Mouse (Mus musculus) midbrain, embryonic 14.5 days (tissue): ENCODE results near the gene Nek1. TPM values are rescaled to one million over a fixed set of nuclear protein-coding genes. Genes with fewer than 3 reads are reported as not detected.

Source experiments
- ATAC-seq: fragments of 200-750 bp; cut with Nextera tagmentation; 2 replicates; pipeline ENCODE4 v1.8.0; 2017; ENCODE audit warnings: moderate number of reproducible peaks, moderate library complexity; ENCODE audit not compliant: low FRiP score, low TSS enrichment
- DNase-seq: peaks from one replicate; pipeline ENCODE4 v3.0.0-alpha.2; 2015
- H3K27ac ChIP-seq: fragments of 300-500 bp; sonication (generic); replicated peaks from 2 replicates; pipeline ENCODE4 v1.5.1; 2014; ENCODE audit warnings: mild to moderate bottlenecking, low read depth, low read length, moderate library complexity
- H3K27me3 ChIP-seq: fragments of 300-500 bp; sonication (generic); 2 replicates; pipeline ENCODE4 v1.6.1; 2014; ENCODE audit warnings: low read length, control low read depth, mixed read lengths; ENCODE audit not compliant: control insufficient read depth, insufficient read depth
- H3K36me3 ChIP-seq: fragments of 300-500 bp; sonication (generic); 2 replicates; pipeline ENCODE4 v1.6.1; 2014; ENCODE audit warnings: low read length, control low read depth; ENCODE audit not compliant: control insufficient read depth, insufficient read depth
- H3K4me1 ChIP-seq: fragments of 300-500 bp; sonication (generic); 2 replicates; pipeline ENCODE4 v1.6.1; 2014; ENCODE audit warnings: mild to moderate bottlenecking, antibody characterized with exemption, low read length, control low read depth; ENCODE audit not compliant: control insufficient read depth, insufficient read depth
- H3K4me2 ChIP-seq: fragments of 300-500 bp; sonication (generic); 2 replicates; pipeline ENCODE4 v1.6.1; 2014; ENCODE audit warnings: mild to moderate bottlenecking, low read length, moderate library complexity
- H3K4me3 ChIP-seq: fragments of 300-500 bp; sonication (generic); replicated peaks from 2 replicates; pipeline ENCODE4 v1.5.1; 2014; ENCODE audit warnings: low read depth, low read length
- H3K9ac ChIP-seq: fragments of 300-500 bp; sonication (generic); replicated peaks from 2 replicates; pipeline ENCODE4 v1.6.1; 2014; ENCODE audit warnings: mild to moderate bottlenecking, low read length, moderate library complexity
- H3K9me3 ChIP-seq: fragments of 300-500 bp; sonication (generic); 2 replicates; pipeline ENCODE4 v1.6.1; 2016; ENCODE audit warnings: low read length, control low read depth, mixed read lengths; ENCODE audit not compliant: control insufficient read depth
- WGBS: fragments of 180-500 bp; shearing (Covaris S2); extraction: QIAGEN DNeasy Blood & Tissue Kit; methylation state at CpG from one replicate; pipeline ENCODE4 v1.1.7; 2014; 5-methylcytosine and 5-hydroxymethylcytosine counted together
- polyA plus RNA-seq: library from polyadenylated mRNA; unstranded; fragments of >200 nt; fragmentation: Nextera tagmentation; extraction: Ambion mirVana; gene quantifications from 2 replicates; pipeline ENCODE4 v1.2.1, GENCODE M21; 2014

Nek1 gene
- polyA plus RNA-seq, 1 experiment from 2014 or later, result 28.3 TPM

DNA sequence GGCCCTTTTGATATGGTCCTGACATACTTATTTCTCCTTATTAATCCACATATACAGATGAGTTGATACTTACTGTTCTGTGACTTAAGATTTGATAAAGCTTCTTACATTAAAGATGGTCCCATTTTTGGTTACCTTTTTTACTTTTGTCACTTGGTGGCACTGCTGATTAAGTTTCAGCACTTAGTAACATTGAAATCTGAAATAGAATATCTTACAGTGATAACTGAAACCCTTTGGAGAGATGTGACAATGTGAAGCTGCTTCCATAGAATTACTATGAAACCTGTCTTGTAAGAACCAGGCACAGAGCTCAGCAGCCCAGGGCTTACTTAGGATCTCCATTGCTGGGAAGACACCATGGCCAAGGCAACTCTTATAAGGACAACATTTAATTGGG lies 82.1 kb downstream of the Nek1 start:
- ATAC-seq, result no peak
- peaks cover 15% of the 10 kb centered on the region for H3K36me3 ChIP-seq
- peak; percentile 76 for DNase-seq
- H3K4me2 ChIP-seq, result no peak overlapping the region
- H3K9ac ChIP-seq, result no peak overlapping the region
- H3K4me3 ChIP-seq, result no peak overlapping the region
- H3K27ac ChIP-seq, result no peak overlapping the region
- H3K9me3 ChIP-seq, result no peaks in the 10 kb centered on the region; the same call in 1 of the 2 replicates
- no peaks in the 10 kb centered on the region for H3K27me3 ChIP-seq
- H3K4me1 ChIP-seq, result no peaks in the 10 kb centered on the region

DNA sequence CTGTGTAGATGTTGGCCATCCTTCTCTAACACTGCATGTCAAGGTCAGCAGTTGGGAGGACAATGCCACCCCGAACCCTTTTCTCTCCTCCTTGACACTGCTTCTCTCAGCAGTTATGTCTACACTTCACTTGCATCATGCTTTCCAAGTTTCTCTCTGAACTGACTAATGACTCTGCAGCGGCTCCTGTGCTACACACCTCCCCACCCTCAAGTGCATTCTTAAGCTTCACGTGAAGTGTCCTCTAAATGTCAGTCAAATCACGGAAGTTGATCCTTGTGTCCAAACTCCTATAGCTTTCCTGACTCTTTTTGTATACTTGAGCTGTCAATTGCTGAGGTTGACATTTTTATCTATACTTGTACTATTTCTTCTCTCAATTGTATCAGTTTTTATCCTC lies 117.5 kb downstream of the Nek1 start:
- no peak for ATAC-seq
- 0 out of 2 replicates have a peak, but pooled peaks cover 3% of the 10 kb centered on the region for H3K36me3 ChIP-seq
- H3K27ac ChIP-seq, result no peak overlapping the region
- H3K9me3 ChIP-seq, result no peaks in the 10 kb centered on the region
- no peaks in the 10 kb centered on the region for H3K27me3 ChIP-seq
- no peak overlapping the region for H3K4me3 ChIP-seq
- H3K9ac ChIP-seq, result no peak overlapping the region
- no peak for DNase-seq
- 95% methylated on average over 4 of the region's 4 CpGs for WGBS
- H3K4me1 ChIP-seq, result no peaks in the 10 kb centered on the region
- no peak overlapping the region for H3K4me2 ChIP-seq

DNA sequence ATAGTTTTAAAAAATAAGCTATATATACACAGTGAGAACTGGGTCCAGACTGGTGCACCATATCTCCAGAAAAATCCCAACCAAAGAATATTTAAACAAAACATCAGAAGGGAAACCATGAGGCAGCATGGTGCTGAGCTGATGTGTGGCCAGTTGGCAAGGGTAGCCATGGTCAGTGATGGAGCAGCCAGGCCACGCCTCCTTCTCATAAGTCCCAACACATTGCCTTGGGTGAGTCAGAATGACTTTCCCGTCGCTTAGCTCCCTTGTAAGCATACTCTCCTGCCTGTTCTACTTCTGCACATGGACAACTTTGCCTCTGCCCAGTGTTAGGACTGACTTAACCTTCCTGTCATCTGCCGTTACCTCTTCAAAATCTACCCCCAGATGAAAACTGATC lies 118.9 kb downstream of the Nek1 start:
- H3K4me2 ChIP-seq, result no peak overlapping the region
- H3K9ac ChIP-seq, result no peak overlapping the region
- 91% methylated on average over 4 of the region's 4 CpGs for WGBS
- H3K4me1 ChIP-seq, result no peaks in the 10 kb centered on the region
- ATAC-seq, result no peak
- 0 out of 2 replicates have a peak, but pooled peaks cover 3% of the 10 kb centered on the region for H3K36me3 ChIP-seq
- H3K9me3 ChIP-seq, result no peaks in the 10 kb centered on the region
- H3K4me3 ChIP-seq, result no peak overlapping the region
- H3K27ac ChIP-seq, result no peak overlapping the region
- H3K27me3 ChIP-seq, result no peaks in the 10 kb centered on the region
- DNase-seq, result no peak

DNA sequence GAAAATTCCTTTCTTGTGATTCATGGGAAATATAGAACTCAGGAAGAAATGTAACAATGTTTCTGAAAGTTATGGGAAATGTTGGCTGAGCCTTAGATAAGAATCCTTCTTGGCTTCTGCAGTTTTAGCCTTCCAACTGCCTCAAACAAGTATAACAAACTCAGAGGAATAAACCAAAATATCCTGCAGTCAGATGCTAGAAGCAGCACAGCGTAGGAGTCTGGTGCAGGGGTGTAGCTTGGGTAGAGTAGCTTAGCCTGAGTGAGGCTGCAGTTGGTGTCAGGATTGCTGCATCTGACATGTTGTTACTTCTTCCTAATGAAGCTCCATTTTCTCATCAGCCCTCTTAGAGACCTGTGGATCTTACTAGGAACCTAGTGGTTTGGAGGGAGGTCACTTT lies 128.6 kb downstream of the Nek1 start:
- no peak for DNase-seq
- Histone ChIP-seq H3K4me3 (no peak overlapping the region), H3K4me1 (no peaks in the 10 kb centered on the region), H3K9me3 (no peaks in the 10 kb centered on the region), H3K36me3 (peaks cover 15% of the 10 kb centered on the region; the same call in 1 of the 2 replicates), H3K4me2 (no peak overlapping the region), H3K9ac (no peak overlapping the region), H3K27ac (no peak overlapping the region), H3K27me3 (no peaks in the 10 kb centered on the region)
- 100% methylated on average over 1 of the region's 1 CpGs for WGBS
- no peak for ATAC-seq

DNA sequence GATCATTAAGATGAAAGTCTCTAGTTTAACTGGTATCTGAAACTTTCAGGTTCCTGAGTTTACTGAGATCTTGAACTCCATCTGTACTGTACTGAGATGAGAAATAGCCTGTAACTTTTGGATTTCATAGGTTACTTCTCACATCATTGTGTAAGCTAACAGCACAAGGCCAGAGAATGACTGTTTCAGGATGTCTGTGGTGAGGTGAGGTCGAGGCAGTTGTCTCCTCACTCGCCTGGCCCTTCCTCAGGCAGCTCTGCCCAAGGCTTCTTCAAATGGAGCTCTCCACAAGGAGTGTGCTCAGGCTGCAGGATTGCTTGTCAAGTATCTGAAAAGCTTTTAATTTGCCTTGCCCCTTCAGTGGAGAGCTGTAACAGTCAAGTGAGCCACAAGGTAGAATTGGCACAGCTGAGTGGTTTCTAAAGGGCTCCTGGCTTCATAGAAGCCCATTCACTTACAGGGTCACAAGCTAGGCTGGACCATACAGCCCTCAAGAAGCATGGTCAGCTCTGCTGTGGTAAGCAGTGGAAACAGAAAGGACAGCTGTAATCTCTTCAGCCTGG lies 134.4 kb downstream of the Nek1 start:
- ATAC-seq (no peak), DNase-seq (no peak)
- Histone ChIP-seq H3K4me1 (no peaks in the 10 kb centered on the region), H3K36me3 (peaks cover 15% of the 10 kb centered on the region; the same call in 1 of the 2 replicates), H3K4me3 (no peak overlapping the region), H3K27me3 (no peaks in the 10 kb centered on the region), H3K4me2 (no peak overlapping the region), H3K27ac (no peak overlapping the region), H3K9ac (no peak overlapping the region), H3K9me3 (no peaks in the 10 kb centered on the region)
- WGBS, result 67% methylated on average over 2 of the region's 2 CpGs

DNA sequence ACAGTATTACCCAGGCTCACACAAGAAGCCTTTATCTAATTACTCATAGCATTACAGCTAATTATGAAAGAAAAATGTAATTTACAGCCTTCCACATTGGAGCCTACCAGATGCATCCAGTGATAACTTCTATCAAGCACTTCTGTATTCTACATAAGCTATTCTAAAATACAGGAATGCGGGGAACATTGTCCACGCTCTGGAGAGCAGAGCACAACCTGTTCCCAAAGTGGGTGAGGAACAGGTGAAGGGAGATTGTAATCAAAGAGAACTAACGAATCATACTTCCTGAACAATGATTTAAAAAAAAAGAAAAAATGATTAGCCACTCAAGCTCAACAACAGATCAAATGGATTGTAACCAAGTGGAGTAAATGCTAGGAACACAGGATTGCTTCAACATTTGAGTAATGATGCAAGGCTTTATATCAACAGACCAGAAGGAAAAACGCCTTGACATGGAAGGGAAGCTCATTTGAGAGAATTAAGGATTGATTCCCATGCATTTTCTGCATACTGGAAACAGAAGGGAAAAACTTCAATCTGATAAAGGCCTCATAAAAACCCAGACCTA lies 139.7 kb downstream of the Nek1 start:
- H3K9ac ChIP-seq, result no peak overlapping the region
- no peak overlapping the region for H3K27ac ChIP-seq
- H3K4me1 ChIP-seq, result no peaks in the 10 kb centered on the region
- H3K27me3 ChIP-seq, result no peaks in the 10 kb centered on the region
- H3K9me3 ChIP-seq, result no peaks in the 10 kb centered on the region
- WGBS, result 89% methylated on average over 4 of the region's 4 CpGs
- DNase-seq, result no peak
- no peak for ATAC-seq
- no peak overlapping the region for H3K4me2 ChIP-seq
- no peak overlapping the region for H3K4me3 ChIP-seq
- H3K36me3 ChIP-seq, result no peaks in the 10 kb centered on the region

DNA sequence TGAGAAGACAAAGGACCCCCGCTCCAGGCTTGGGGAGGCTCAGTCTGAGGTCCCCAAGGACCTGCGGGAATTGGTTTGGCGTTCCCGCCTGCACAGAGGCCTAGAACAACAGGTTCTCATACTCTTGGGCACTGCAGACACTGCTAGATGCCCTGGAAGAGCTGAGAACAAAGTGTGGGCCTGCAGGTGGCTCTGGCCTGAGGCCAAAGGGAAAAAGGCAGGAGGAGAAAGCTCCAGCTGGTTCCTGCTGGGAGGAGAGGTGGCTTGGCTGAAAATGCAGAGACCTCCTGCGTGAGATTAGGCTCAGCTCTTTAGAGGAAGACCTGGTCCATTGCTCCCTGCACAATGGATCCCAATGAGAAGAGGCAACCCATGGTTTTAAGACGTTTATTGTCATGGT lies 148.9 kb downstream of the Nek1 start:
- DNase-seq, result no peak
- H3K4me1 ChIP-seq, result no peaks in the 10 kb centered on the region
- H3K36me3 ChIP-seq, result no peaks in the 10 kb centered on the region
- H3K9me3 ChIP-seq, result no peaks in the 10 kb centered on the region
- no peak overlapping the region for H3K4me3 ChIP-seq
- ATAC-seq, result no peak
- WGBS, result 42% methylated on average over 6 of the region's 6 CpGs
- no peak overlapping the region for H3K4me2 ChIP-seq
- H3K27me3 ChIP-seq, result no peaks in the 10 kb centered on the region
- no peak overlapping the region for H3K9ac ChIP-seq
- no peak overlapping the region for H3K27ac ChIP-seq

DNA sequence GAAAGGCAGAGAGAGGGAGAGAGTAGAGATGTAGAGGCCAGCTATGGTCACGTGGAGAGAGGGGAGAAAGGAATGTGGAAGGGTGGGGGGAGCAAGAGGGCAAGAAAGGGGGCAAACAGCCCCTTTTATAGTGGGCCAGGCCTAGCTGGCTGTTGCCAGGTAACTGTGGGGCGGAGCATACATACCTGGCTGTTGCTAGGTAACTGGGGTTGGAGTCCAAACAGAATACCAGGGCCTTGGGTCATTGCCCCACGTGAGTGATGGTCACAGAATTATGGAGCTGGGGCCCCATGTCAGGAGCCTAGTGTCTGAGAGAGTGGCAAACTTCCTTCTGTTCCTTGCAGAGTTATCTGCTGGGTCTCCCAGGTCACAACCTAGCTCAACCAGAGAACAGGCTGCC lies 149.3 kb downstream of the Nek1 start:
- no peak for ATAC-seq
- 34% methylated on average over 3 of the region's 3 CpGs for WGBS
- Histone ChIP-seq H3K27ac (no peak overlapping the region), H3K9me3 (no peaks in the 10 kb centered on the region), H3K27me3 (no peaks in the 10 kb centered on the region), H3K4me2 (no peak overlapping the region), H3K9ac (no peak overlapping the region), H3K36me3 (no peaks in the 10 kb centered on the region), H3K4me1 (no peaks in the 10 kb centered on the region), H3K4me3 (no peak overlapping the region)
- DNase-seq, result no peak

DNA sequence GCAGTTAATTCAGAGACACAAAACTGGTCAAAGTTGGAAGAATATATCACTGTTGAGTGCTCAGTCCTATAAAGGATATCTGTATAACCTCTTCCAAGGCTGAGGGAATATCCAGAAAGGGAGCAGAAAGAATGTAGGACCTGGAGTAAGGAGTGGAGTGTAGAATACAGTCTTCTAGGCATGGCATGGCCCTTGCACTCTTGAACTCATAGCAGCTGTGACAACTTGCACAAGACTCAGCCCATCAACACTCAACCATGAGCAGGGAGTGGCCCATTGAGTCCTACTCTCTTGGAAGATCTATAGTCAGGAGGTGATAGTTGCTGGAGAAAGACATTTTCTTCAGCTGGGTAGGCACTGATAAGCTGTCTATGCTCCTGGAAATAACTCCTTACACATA lies 149.8 kb downstream of the Nek1 start:
- H3K9me3 ChIP-seq, result no peaks in the 10 kb centered on the region
- H3K36me3 ChIP-seq, result no peaks in the 10 kb centered on the region
- H3K9ac ChIP-seq, result no peak overlapping the region
- no peaks in the 10 kb centered on the region for H3K27me3 ChIP-seq
- DNase-seq (no peak), ATAC-seq (no peak)
- H3K27ac ChIP-seq, result no peak overlapping the region
- no peaks in the 10 kb centered on the region for H3K4me1 ChIP-seq
- no peak overlapping the region for H3K4me3 ChIP-seq
- H3K4me2 ChIP-seq, result no peak overlapping the region
